Mouse (Mus musculus): ENCODE results near the gene H2-Q4. TPM values are rescaled to one million over a fixed set of nuclear protein-coding genes. Genes with fewer than 3 reads are reported as not detected.
"Not testable (repeated sequence)": the region's sequence is repeated elsewhere in the genome, so short reads cannot be mapped to it uniquely, and the experiment has no call there.

H2-Q4 gene
- 2.9 and 3.0 TPM in 2 replicates for polyA plus RNA-seq (2012; rRNA removed)

DNA sequence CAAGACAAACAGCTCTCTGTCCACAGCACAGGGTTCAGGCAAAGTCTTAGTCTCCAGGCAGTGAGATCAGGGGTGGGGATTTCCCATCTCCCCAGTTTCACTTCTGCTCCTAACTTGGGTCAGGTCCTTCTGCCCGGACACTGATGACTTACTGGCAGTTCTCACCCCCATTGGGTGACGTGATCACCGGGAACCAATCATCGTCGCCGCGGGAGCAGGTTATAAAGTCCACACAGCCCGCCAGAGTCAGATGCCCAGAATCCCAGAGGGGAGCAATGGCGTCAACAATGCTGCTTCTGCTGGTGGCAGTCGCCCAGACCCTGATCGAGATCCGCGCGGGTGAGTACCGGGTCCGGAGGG lies at the start of gene H2-Q4:
TSS of gene H2-Q4 (plus strand) at position 249 of the 360 bp plus-strand sequence.
- TF ChIP-seq CTCF (IDR thresholded peaks at IDR 0.05; ENCODE audit: borderline replicate concordance, extremely low read depth, insufficient read depth, insufficient read length): no peak
- no peak for TF ChIP-seq POLR2A (IDR thresholded peaks at IDR 0.05; ENCODE audit: borderline replicate concordance, extremely low read depth, insufficient read depth, insufficient read length, poor library complexity, severe bottlenecking)
- DNase-seq (ENCODE audit: low read depth): peak; percentile 74

GRCm38 (mm10) chr17:35329714-35330113 lies 49.7 kb upstream of the H2-Q4 start:
- DNase-seq (ENCODE audit: low read depth): not testable (repeated sequence)

- DNase-seq (ENCODE audit: low read depth): not testable (repeated sequence)
Measured at GRCm38 (mm10) chr17:35331546-35331945, 47.9 kb upstream of the H2-Q4 start.

DNA sequence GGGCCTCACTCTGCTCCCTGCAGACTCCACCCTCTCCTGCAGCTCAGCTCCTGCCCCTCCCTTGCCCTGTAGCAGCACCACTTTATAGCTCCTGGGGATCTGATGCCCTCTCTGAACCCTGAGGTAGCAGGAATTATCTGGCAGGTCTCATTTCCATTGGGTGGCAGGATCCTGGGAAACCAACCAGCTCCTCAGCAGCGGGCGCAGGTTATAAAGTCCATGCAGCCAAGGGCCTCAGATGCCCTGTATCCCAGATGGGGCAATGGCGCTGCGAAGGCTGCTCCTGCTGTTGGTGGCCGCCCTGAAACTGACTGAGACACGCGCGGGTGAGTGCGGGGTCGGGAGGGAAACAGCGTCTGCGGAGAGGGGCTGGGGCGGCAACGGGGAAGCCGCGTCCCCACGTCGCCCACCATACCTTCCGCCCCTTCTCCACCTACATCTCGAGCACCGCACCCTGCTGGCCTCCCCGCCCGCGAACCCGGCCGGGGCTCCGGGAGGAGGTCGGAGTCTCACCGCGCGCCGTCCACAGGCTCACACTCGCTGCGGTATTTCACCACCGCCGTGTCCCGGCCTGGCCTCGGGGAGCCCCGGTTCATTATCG lies 37.2 kb upstream of the H2-Q4 start, which contains the start of gene H2-Q2:
TSS of gene H2-Q2 (plus strand) at position 172 of the 601 bp plus-strand sequence.
- TF ChIP-seq CTCF (IDR thresholded peaks at IDR 0.05; ENCODE audit: borderline replicate concordance, extremely low read depth, insufficient read depth, insufficient read length) (no peak), POLR2A (IDR thresholded peaks at IDR 0.05; ENCODE audit: borderline replicate concordance, extremely low read depth, insufficient read depth, insufficient read length, poor library complexity, severe bottlenecking) (no peak)
- no peak for DNase-seq (ENCODE audit: low read depth)

DNA sequence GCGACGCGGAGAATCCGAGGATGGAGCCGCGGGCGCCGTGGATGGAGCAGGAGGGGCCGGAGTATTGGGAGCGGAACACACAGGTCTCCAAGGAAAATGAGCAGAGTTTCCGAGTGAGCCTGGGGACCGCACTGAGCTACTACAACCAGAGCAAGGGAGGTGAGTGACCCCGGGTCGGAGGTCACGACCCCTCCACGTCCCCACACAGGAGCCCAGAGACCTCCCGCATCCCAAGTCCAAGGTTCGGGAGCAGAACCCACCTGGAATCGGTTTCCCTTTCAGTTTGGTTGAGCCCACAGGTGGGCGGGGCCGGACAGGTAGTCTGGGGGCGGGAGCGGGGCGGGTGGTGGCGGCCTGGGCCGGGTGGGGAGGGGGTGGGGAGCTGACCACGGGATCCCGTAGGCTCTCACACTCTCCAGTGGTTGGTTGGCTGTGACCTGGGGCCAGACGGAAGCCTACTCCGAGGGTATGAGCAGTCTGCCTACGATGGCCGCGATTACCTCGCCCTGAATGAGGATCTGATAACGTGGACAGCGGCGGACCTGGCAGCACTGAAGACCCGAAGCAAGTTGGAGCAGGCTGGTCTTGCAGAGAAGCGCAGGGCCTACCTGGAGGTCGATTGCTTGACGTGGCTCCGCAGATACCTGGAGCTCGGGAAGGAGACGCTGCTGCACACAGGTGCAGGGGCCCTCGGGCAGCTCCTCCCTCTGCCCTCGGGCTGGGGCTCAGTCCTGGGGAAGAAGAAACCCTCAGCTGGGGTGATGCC lies 36.5 kb upstream of the H2-Q4 start:
- no peak for TF ChIP-seq CTCF (IDR thresholded peaks at IDR 0.05; ENCODE audit: borderline replicate concordance, extremely low read depth, insufficient read depth, insufficient read length)
- TF ChIP-seq POLR2A (IDR thresholded peaks at IDR 0.05; ENCODE audit: borderline replicate concordance, extremely low read depth, insufficient read depth, insufficient read length, poor library complexity, severe bottlenecking): no peak
- DNase-seq (ENCODE audit: low read depth): no peak

GRCm38 (mm10) chr17:35347659-35348058 lies 31.8 kb upstream of the H2-Q4 start:
- not testable (repeated sequence) for DNase-seq (ENCODE audit: low read depth)

- DNase-seq (ENCODE audit: low read depth): not testable (repeated sequence)
Measured at GRCm38 (mm10) chr17:35353275-35353674, 26.1 kb upstream of the H2-Q4 start.

GRCm38 (mm10) chr17:35354071-35354470 lies 25.3 kb upstream of the H2-Q4 start:
- no peak for DNase-seq (ENCODE audit: low read depth)
- TF ChIP-seq CTCF (IDR thresholded peaks at IDR 0.05; ENCODE audit: borderline replicate concordance, extremely low read depth, insufficient read depth, insufficient read length): no peak
- TF ChIP-seq POLR2A (IDR thresholded peaks at IDR 0.05; ENCODE audit: borderline replicate concordance, extremely low read depth, insufficient read depth, insufficient read length, poor library complexity, severe bottlenecking): no peak

DNA sequence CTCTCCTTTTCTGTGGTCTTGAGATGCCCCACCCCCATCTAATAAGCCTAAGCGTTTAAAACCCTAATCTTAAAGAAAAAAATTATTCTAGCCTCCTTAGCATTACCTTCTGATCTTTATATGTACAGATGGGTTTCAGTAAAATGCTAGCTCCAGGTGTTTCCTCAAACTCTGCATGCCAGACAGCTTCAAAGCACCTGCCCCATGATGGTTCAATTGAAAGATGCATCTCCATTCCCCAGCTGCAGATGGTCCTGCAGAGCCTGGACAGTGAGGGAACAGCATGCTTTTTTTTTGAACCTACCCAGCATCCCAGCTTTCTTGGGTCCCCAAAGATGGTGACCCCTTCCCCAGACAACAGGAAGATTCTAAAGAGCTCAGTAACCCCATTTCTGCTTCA lies 22.3 kb upstream of the H2-Q4 start:
- no peak for DNase-seq (ENCODE audit: low read depth)
- TF ChIP-seq CTCF (IDR thresholded peaks at IDR 0.05; ENCODE audit: borderline replicate concordance, extremely low read depth, insufficient read depth, insufficient read length): no peak
- no peak for TF ChIP-seq POLR2A (IDR thresholded peaks at IDR 0.05; ENCODE audit: borderline replicate concordance, extremely low read depth, insufficient read depth, insufficient read length, poor library complexity, severe bottlenecking)

- TF ChIP-seq CTCF (IDR thresholded peaks at IDR 0.05; ENCODE audit: borderline replicate concordance, extremely low read depth, insufficient read depth, insufficient read length) (no peak), POLR2A (IDR thresholded peaks at IDR 0.05; ENCODE audit: borderline replicate concordance, extremely low read depth, insufficient read depth, insufficient read length, poor library complexity, severe bottlenecking) (no peak)
- DNase-seq (ENCODE audit: low read depth): peak; percentile 4
Measured at GRCm38 (mm10) chr17:35358763-35359469, 20.5 kb upstream of the H2-Q4 start.

- no peak for DNase-seq (ENCODE audit: low read depth)
- no peak for TF ChIP-seq POLR2A (IDR thresholded peaks at IDR 0.05; ENCODE audit: borderline replicate concordance, extremely low read depth, insufficient read depth, insufficient read length, poor library complexity, severe bottlenecking)
- no peak for TF ChIP-seq CTCF (IDR thresholded peaks at IDR 0.05; ENCODE audit: borderline replicate concordance, extremely low read depth, insufficient read depth, insufficient read length)
Measured at GRCm38 (mm10) chr17:35359470-35359862, 20.0 kb upstream of the H2-Q4 start.

- TF ChIP-seq POLR2A (IDR thresholded peaks at IDR 0.05; ENCODE audit: borderline replicate concordance, extremely low read depth, insufficient read depth, insufficient read length, poor library complexity, severe bottlenecking): no peak
- TF ChIP-seq CTCF (IDR thresholded peaks at IDR 0.05; ENCODE audit: borderline replicate concordance, extremely low read depth, insufficient read depth, insufficient read length): no peak
- peak; percentile 4 for DNase-seq (ENCODE audit: low read depth)
Measured at GRCm38 (mm10) chr17:35379729-35380451, 473 bp downstream of the H2-Q4 start.
